Mouse (Mus musculus) midbrain, embryonic 15.5 days (tissue): ENCODE results near the gene Dctn3. TPM values are rescaled to one million over a fixed set of nuclear protein-coding genes. Genes with fewer than 3 reads are reported as not detected.

Experiments
- ATAC-seq: fragments of 200-750 bp; cut with Nextera tagmentation; replicated peaks from 2 replicates; pipeline ENCODE4 v1.8.0; 2017; ENCODE audit warnings: moderate TSS enrichment
- H3K27ac ChIP-seq: fragments of 300-500 bp; sonication (generic); 2 replicates; pipeline ENCODE4 v1.5.1; 2015; ENCODE audit warnings: mild to moderate bottlenecking, inconsistent platforms
- H3K27me3 ChIP-seq: fragments of 300-500 bp; sonication (generic); replicated peaks from 2 replicates; pipeline ENCODE4 v1.6.1; 2015; ENCODE audit warnings: inconsistent platforms
- H3K36me3 ChIP-seq: fragments of 300-500 bp; sonication (generic); replicated peaks from 2 replicates; pipeline ENCODE4 v1.6.1; 2015; ENCODE audit warnings: inconsistent platforms
- H3K4me1 ChIP-seq: fragments of 300-500 bp; sonication (generic); 2 replicates; pipeline ENCODE4 v1.6.1; 2015; ENCODE audit warnings: inconsistent platforms
- H3K4me2 ChIP-seq: fragments of 300-500 bp; sonication (generic); 2 replicates; pipeline ENCODE4 v1.6.1; 2015; ENCODE audit warnings: inconsistent platforms, mild to moderate bottlenecking, moderate library complexity
- H3K4me3 ChIP-seq: fragments of 300-500 bp; sonication (generic); 2 replicates; pipeline ENCODE4 v1.5.1; 2015; ENCODE audit warnings: mild to moderate bottlenecking, inconsistent platforms
- H3K9ac ChIP-seq: fragments of 300-500 bp; sonication (generic); 2 replicates; pipeline ENCODE4 v1.6.1; 2015; ENCODE audit warnings: mild to moderate bottlenecking, inconsistent platforms
- H3K9me3 ChIP-seq: fragments of 300-500 bp; sonication (generic); 2 replicates; pipeline ENCODE4 v1.6.1; 2016; ENCODE audit warnings: inconsistent platforms
- WGBS: fragments of 180-500 bp; shearing (Covaris S2); methylation state at CpG from one replicate; pipeline ENCODE4 v1.1.7; 2015; ENCODE audit warnings: mixed read lengths; 5-methylcytosine and 5-hydroxymethylcytosine counted together
- polyA plus RNA-seq: library from polyadenylated mRNA; unstranded; fragments of >200 nt; fragmentation: Nextera tagmentation; extraction: Ambion mirVana; gene quantifications from 2 replicates; pipeline ENCODE4 v1.2.1, GENCODE M21; 2015

Dctn3 gene
- polyA plus RNA-seq, 1 experiment from 2014 or later = 295 TPM

DNA sequence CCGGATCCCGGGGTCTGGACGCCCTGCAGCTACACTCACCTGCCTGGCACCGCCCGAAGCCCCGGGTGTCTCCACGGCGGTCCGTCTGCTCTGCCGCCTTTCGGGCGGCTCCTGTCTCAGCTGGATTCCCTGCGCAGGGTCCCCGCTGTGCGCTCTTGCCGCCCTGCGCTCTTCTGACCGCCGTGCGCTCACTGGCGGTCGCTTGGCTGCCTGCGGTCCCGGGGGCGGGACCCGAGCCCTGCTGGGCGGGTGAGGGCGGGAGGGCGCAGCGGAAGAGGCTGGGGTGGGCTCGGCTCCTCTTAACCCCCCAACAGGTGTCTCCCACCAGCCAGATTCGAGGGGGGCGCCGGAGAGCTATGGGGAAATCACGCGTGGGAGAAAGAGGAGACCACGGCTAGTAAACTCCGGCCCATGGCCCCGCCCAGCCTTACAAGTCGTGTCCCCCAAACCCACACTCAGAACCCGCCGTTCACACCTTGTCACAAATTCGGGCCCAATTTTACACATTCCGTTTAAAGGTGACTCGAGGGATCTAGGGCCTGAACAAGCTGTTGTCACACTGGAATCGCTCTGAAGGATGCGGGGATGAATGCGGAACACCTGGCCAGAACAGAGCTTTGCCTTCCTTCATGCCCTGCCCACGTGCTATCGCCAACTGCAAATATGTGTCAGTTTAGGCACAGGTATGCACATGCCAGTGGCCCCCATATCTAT is 8.2 kb upstream of the Dctn3 start, which contains the start of gene Arid3c:
TSS of gene Arid3c (minus strand) at position 91 of the 714 bp plus-strand sequence.
- WGBS = 2% methylated on average over 50 of the region's 50 CpGs
- Histone ChIP-seq H3K27me3 (peaks cover 70% of the 10 kb centered on the region), H3K4me3 (peak within 1 kb of the TSS; percentile 39), H3K4me1 (peaks cover 15% of the 10 kb centered on the region), H3K27ac (no peak within 1 kb of the TSS), H3K36me3 (no peaks in the 10 kb centered on the region), H3K9me3 (no peaks in the 10 kb centered on the region), H3K9ac (peak within 1 kb of the TSS; percentile 26; the same call in 1 of the 2 replicates), H3K4me2 (peak within 1 kb of the TSS; percentile 74)
- no peak for ATAC-seq

DNA sequence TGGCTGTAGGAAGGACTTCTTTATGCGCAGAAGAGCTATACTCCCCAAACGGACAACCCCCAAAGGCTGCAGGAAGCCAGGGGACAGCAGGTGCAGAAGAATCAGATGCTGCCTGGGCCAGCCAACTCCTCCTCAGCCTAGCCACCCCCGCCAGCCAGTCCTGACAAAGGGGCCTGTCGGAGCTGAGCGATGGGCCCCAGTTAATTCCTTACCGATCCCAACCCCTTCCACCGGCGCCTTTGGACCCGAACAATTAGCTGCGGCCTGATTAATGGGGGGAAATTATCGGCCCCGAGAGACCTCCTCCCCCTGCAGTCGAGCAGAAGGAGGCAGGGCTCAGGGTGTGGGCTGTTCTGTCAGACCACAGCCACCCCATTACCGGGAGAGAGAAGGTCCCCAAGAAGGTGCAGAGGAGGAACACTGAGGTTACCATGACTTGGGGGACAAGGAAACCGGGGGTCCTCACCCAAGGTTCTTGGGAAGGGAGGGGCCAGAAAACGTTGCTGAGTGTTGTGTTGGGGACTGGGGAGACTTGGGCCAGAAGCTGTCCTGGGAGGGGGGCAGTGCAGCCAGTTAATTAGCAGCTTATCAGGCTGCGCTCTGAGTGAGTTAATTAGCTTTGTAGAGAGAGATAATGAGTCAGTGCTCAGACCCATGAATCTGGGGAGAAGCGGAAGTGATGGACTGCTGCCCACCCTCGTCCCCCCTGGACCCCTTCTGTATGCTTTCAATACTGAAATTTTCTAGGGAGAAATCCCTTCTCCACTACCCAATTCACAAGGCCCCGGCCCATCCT is 4.1 kb upstream of the Dctn3 start:
- no peaks in the 10 kb centered on the region for H3K9me3 ChIP-seq
- H3K9ac ChIP-seq = no peak overlapping the region
- WGBS = 10% methylated on average over 20 of the region's 20 CpGs
- no peaks in the 10 kb centered on the region for H3K36me3 ChIP-seq
- H3K4me1 ChIP-seq = peaks cover 26% of the 10 kb centered on the region
- peaks cover 75% of the 10 kb centered on the region for H3K27me3 ChIP-seq
- no peak overlapping the region for H3K27ac ChIP-seq
- H3K4me2 ChIP-seq = no peak overlapping the region
- H3K4me3 ChIP-seq = no peak overlapping the region
- ATAC-seq = no peak

DNA sequence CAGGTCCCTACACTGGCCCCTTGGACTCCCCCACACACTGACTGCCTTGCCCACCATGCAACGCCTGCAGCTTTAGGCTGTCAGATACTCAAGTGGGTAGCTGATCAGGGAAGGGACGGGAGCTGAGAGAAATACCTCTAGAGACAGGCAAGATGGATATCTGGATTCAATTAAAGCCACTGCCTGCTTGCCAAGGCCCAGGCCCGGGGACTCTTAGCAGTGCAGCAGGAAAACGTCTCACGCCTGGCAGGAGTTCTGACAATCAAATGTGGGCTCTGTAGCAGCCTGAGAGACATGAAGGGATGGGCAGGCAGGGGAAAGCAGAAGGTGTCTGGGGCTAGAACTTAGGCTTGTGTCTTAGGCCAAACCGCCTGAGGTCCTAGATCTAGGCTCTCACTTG is 6.1 kb downstream of the Dctn3 start:
- H3K36me3 ChIP-seq = peaks cover 25% of the 10 kb centered on the region; the same call in 1 of the 2 replicates
- 77% methylated on average over 6 of the region's 6 CpGs for WGBS
- peaks cover 31% of the 10 kb centered on the region for H3K4me1 ChIP-seq

DNA sequence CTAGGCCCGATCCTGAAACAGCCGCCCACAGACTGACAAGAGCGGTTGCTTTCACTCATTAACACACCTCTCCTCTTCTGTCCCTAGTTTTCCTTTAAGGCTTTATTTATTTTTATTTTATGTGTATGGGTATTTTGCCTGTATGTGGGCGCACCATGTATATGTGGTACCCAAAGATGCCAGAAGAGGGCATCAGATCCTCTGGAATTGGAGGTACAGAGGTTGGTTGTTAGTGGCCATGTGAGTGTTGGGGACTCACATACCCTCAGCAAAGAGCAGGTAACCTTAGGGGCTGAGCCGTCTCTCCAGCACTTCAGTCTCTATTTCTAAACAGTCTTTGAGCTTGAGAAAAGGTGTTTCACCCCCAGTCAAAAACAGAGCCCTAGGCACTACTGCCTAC is 7.4 kb downstream of the Dctn3 start:
- no peaks in the 10 kb centered on the region for H3K9me3 ChIP-seq
- 82% methylated on average over 5 of the region's 5 CpGs for WGBS
- H3K4me1 ChIP-seq = peaks cover 36% of the 10 kb centered on the region

More for the DNA sequence above, 6.1 kb downstream of the Dctn3 start:
- Histone ChIP-seq H3K27me3 (no peaks in the 10 kb centered on the region), H3K9ac (no peak overlapping the region), H3K4me3 (no peak overlapping the region), H3K27ac (no peak overlapping the region), H3K4me2 (no peak overlapping the region), H3K9me3 (no peaks in the 10 kb centered on the region)
- ATAC-seq = no peak

DNA sequence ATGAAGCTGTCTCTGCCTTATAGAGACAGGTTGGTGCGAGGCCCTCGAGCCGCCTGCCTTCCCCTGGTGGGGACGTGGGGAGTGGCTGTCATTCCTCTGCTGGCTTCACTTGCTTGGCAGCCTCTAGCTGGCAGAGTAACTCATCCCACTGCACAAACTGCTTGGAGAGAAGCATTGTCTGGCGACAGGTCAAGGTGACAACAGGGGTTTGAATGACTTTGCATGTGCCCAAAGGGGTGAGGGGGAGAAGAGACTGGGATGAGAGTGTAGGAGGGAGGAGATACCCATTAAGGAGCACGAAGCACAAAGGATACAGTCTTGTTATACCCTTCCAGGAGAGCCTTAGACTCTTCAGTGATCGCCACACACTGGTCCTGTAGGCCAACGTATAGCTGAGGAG is 7.9 kb downstream of the Dctn3 start:
- Histone ChIP-seq H3K27ac (no peak overlapping the region), H3K4me2 (no peak overlapping the region), H3K9ac (no peak overlapping the region), H3K36me3 (peaks cover 25% of the 10 kb centered on the region; the same call in 1 of the 2 replicates), H3K27me3 (no peaks in the 10 kb centered on the region), H3K9me3 (no peaks in the 10 kb centered on the region), H3K4me3 (no peak overlapping the region), H3K4me1 (peaks cover 36% of the 10 kb centered on the region)
- ATAC-seq = no peak; the same call in 1 of the 2 replicates
- 83% methylated on average over 8 of the region's 8 CpGs for WGBS

More for the DNA sequence above, 7.4 kb downstream of the Dctn3 start:
- H3K27ac ChIP-seq = no peak overlapping the region
- peaks cover 25% of the 10 kb centered on the region; the same call in 1 of the 2 replicates for H3K36me3 ChIP-seq
- ATAC-seq = no peak
- H3K27me3 ChIP-seq = no peaks in the 10 kb centered on the region
- H3K9ac ChIP-seq = no peak overlapping the region
- no peak overlapping the region for H3K4me2 ChIP-seq
- no peak overlapping the region for H3K4me3 ChIP-seq

DNA sequence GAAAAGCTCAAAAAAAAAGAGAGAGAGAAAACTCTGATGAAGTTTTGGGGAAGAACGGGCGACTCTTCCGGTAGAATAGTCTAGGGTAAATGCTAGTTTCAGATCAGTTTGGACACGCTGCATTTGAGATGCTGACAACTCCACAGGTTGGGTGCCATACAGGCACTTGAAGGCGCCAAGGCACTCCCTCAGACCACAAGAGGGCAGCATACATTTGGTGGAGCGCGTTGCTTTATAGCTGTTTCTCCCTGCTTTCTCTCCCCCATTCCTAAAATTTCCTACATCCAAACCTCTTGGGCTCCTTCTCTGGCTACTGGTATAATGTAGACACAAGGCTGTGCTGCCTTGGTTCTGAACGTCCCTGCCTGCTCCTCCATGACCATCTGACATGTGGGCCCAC is 8.7 kb downstream of the Dctn3 start:
- H3K4me1 ChIP-seq = peaks cover 36% of the 10 kb centered on the region
- H3K36me3 ChIP-seq = peaks cover 23% of the 10 kb centered on the region; the same call in 1 of the 2 replicates
- H3K9me3 ChIP-seq = no peaks in the 10 kb centered on the region
- H3K27me3 ChIP-seq = no peaks in the 10 kb centered on the region
- H3K27ac ChIP-seq = no peak overlapping the region
- peak overlapping the region; percentile 80 for H3K4me2 ChIP-seq
- 0 out of 2 replicates have a peak, but pooled peaks have one; percentile 21 for ATAC-seq
- H3K9ac ChIP-seq = 0 out of 2 replicates have a peak overlapping the region, but pooled peaks have one; percentile 92
- H3K4me3 ChIP-seq = peak overlapping the region; percentile 88
- 11% methylated on average over 8 of the region's 8 CpGs for WGBS

DNA sequence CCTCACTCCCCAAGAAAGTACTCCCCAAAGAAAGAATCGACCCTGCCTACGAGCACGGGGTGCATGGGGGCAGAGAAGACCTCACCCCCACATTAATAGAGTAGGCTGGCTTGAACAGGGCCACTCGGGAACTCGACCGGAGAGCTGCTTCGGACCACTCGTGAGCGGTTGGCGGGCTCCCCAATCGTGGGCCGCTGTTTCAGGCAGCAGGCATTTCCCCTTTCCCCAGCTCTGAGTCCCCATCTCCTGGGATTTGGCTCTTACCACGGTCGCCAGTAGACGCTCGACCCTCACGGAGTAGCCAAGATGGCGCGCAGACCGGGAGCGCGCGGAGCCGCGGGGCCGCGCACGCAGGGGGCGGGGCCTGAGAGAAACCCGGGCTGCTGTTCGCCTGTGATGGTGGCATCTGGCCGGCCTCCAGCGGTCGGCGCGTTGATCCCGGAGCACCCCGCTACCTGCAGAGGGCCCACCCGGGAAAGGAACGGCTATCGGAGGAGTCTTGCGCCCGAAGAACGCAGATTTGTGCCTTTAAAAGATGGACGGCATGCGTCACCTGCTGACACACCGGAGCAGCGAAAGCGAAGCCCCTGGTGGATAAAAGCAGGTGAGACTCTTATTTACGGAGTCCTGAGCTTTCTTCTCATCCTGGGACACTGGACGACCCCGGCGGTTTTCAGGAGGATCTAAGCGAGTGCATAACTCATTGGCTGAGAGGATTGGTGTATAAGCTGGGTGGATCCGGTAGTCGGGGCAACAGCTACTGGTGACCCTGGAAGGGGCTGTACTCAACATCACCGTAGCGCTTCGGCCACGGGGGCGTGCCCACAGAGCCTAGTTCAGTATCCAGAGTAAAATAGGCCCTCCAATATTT is 9.5 kb downstream of the Dctn3 start, which contains the start of gene Rpp25l:
TSS of gene Rpp25l (minus strand) at position 338 of the 871 bp plus-strand sequence.
- WGBS = under 1% methylated on average over 61 of the region's 61 CpGs

DNA sequence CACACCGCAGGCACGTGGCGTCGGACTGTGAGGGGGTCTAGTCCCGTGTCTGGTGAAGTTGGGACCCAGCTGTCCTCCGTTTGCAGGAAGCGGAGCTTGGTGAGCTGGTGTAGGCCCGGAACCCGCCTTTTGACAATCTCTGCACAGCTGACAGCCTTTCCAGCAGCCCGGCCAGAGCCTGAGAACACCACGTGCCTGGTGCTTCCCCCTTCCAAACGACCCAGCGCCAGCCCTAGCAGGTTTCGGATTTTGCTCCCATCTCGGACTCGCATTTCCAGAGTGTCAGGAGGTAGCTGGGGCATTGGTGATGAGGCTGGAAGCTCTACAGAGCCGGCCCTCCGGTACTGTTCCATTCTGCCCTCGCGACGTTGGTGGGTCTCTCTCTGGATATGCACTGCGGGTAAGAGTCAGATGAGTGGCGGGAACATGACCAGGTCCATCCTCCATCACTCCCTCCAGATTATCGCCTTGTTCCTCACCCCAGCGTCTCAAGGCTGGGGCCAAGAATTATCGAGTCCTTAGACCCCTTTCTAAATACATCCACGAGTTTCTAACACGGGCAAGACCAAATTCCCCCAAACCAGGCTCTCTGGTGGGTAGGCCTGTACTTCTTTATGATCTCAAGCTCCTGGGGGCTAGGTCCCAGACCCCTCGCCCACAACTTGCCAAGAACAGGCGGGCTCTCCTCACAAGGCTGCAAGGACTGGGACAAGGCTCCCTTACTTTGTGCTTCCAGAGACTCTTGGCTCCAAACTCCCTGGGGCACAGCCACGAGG is 10.4 kb downstream of the Dctn3 start:
- Histone ChIP-seq H3K27me3 (no peaks in the 10 kb centered on the region), H3K9ac (peak overlapping the region; percentile 92), H3K4me2 (peak overlapping the region; percentile 80), H3K9me3 (no peaks in the 10 kb centered on the region), H3K27ac (peak overlapping the region; percentile 85), H3K4me1 (peaks cover 46% of the 10 kb centered on the region), H3K36me3 (peaks cover 9% of the 10 kb centered on the region; the same call in 1 of the 2 replicates), H3K4me3 (peak overlapping the region; percentile 88)
- peak; percentile 24 for ATAC-seq
- WGBS = 40% methylated on average over 31 of the region's 31 CpGs

More for the DNA sequence above, 9.5 kb downstream of the Dctn3 start, which contains the start of gene Rpp25l:
- Histone ChIP-seq H3K36me3 (peaks cover 17% of the 10 kb centered on the region; the same call in 1 of the 2 replicates), H3K27ac (peak within 1 kb of the TSS; percentile 85), H3K4me2 (peak within 1 kb of the TSS; percentile 80), H3K9me3 (no peaks in the 10 kb centered on the region), H3K4me3 (peak within 1 kb of the TSS; percentile 88), H3K4me1 (peaks cover 40% of the 10 kb centered on the region), H3K9ac (peak within 1 kb of the TSS; percentile 92), H3K27me3 (no peaks in the 10 kb centered on the region)
- peak; percentile 61 for ATAC-seq

DNA sequence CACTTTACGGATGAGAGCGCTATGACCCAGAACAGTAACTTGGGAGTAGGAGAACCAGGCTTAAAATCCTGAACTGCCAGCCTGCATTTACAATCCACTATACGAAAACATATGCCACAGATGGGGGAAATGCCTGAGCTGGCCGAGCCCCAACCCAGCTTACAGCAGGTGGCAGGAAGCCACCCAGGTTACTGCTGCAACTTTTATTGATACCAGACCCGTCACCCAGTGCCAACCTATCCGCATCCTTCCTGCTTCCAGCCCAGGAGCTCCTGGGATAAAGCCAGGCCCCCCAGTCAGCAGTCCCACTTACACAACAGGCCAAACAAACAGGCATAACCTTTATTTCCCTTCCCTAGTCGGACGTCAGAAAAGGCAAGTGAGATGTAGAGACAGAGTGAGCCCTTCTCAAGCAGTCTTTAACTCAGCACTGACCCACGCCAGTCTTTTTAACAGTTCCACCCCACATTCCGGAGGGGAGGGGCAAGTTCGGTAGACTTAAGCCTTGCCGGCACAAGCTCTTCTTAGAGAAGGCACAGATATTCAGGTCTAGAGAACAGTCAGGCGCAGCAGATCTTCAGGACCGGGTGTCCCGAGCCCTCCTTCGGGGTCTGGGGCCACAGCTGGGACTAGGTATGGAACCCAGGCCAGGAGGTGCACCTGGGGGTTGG is 11.1 kb downstream of the Dctn3 start:
- 69% methylated on average over 16 of the region's 16 CpGs for WGBS
- Histone ChIP-seq H3K36me3 (peaks cover 6% of the 10 kb centered on the region; the same call in 1 of the 2 replicates), H3K9ac (peak overlapping the region; percentile 92), H3K4me3 (peak overlapping the region; percentile 88), H3K4me1 (peaks cover 54% of the 10 kb centered on the region), H3K27me3 (no peaks in the 10 kb centered on the region), H3K4me2 (peak overlapping the region; percentile 80), H3K9me3 (no peaks in the 10 kb centered on the region), H3K27ac (no peak overlapping the region)
- no peak for ATAC-seq

DNA sequence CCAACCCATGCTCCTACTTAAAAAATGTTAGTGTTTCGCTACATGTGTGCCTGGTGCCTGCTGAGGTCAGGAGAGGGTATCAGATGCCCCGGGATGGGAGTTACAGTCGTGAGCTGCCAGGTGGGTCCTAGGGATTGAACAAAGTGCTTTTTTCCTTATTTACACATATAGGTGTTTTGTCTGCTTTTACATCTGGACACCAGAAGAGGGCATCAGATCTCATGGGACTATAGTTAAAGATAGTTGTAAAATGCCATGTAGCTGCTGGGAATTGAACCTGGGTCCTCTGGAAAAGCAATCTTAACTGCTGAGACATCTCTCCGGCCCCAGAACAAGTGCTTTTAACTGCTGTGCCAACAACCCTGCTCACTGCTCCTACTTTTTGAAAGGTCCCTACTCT is 12.7 kb downstream of the Dctn3 start:
- 72% methylated on average over 4 of the region's 4 CpGs for WGBS
- Histone ChIP-seq H3K9ac (no peak overlapping the region), H3K4me2 (no peak overlapping the region), H3K27me3 (no peaks in the 10 kb centered on the region), H3K36me3 (no peaks in the 10 kb centered on the region), H3K27ac (no peak overlapping the region), H3K4me1 (peaks cover 60% of the 10 kb centered on the region), H3K4me3 (no peak overlapping the region), H3K9me3 (no peaks in the 10 kb centered on the region)
- no peak for ATAC-seq
